Mouse (Mus musculus) intestine, embryonic 14.5 days (tissue): ENCODE measurements around the gene Dcps. TPM values are rescaled to one million over a fixed set of nuclear protein-coding genes. Genes with fewer than 3 reads are reported as not detected.

Experiments used
- ATAC-seq: fragments of 200-750 bp; cut with Nextera tagmentation; replicated peaks from 2 replicates; pipeline ENCODE4 v1.8.0; 2017; ENCODE audit warnings: low read depth, moderate number of reproducible peaks, moderate TSS enrichment, moderate library complexity; ENCODE audit not compliant: low FRiP score, low TSS enrichment
- DNase-seq: peaks from one replicate; pipeline ENCODE4 v3.0.0-alpha.2; 2018; ENCODE audit warnings: low spot score
- H3K27ac ChIP-seq: fragments of 300-500 bp; sonication (generic); 2 replicates; pipeline ENCODE4 v1.5.1; 2014; ENCODE audit warnings: low read depth, mild to moderate bottlenecking, control low read depth
- H3K27me3 ChIP-seq: fragments of 300-500 bp; sonication (generic); replicated peaks from 2 replicates; pipeline ENCODE4 v1.6.1; 2014; ENCODE audit warnings: low read length, control low read depth; ENCODE audit not compliant: control insufficient read depth, insufficient read depth
- H3K36me3 ChIP-seq: fragments of 300-500 bp; sonication (generic); 2 replicates; pipeline ENCODE4 v1.6.1; 2014; ENCODE audit warnings: low read length, control low read depth; ENCODE audit not compliant: control insufficient read depth, insufficient read depth
- H3K4me1 ChIP-seq: fragments of 300-500 bp; sonication (generic); replicated peaks from 2 replicates; pipeline ENCODE4 v1.6.1; 2014; ENCODE audit warnings: low read length, control low read depth, mixed read lengths; ENCODE audit not compliant: control insufficient read depth, insufficient read depth
- H3K4me2 ChIP-seq: fragments of 300-500 bp; sonication (generic); 2 replicates; pipeline ENCODE4 v1.6.1; 2014; ENCODE audit warnings: low read length
- H3K4me3 ChIP-seq: fragments of 300-500 bp; sonication (generic); 2 replicates; pipeline ENCODE4 v1.5.1; 2014; ENCODE audit warnings: low read depth, low read length, control low read depth, mixed read lengths
- H3K9ac ChIP-seq: fragments of 300-500 bp; sonication (generic); 2 replicates; pipeline ENCODE4 v1.6.1; 2014; ENCODE audit warnings: mild to moderate bottlenecking, low read length
- H3K9me3 ChIP-seq: fragments of 300-500 bp; sonication (generic); 2 replicates; pipeline ENCODE4 v1.6.1; 2016; ENCODE audit warnings: low read length, control low read depth; ENCODE audit not compliant: control insufficient read depth
- whole genome bisulfite sequencing: fragments of 180-500 bp; shearing (Covaris S2); extraction: QIAGEN DNeasy Blood & Tissue Kit; methylation state at CpG from one replicate; pipeline ENCODE4 v1.1.7; 2014; 5-methylcytosine and 5-hydroxymethylcytosine counted together
- polyA plus RNA-seq: library from polyadenylated mRNA; unstranded; fragments of >200 nt; fragmentation: Nextera tagmentation; extraction: Ambion mirVana; gene quantifications from 2 replicates; pipeline ENCODE4 v1.2.1, GENCODE M21; 2014

Dcps gene
- polyA plus RNA-seq, 1 experiment from 2014 or later = 85.7 TPM

DNA sequence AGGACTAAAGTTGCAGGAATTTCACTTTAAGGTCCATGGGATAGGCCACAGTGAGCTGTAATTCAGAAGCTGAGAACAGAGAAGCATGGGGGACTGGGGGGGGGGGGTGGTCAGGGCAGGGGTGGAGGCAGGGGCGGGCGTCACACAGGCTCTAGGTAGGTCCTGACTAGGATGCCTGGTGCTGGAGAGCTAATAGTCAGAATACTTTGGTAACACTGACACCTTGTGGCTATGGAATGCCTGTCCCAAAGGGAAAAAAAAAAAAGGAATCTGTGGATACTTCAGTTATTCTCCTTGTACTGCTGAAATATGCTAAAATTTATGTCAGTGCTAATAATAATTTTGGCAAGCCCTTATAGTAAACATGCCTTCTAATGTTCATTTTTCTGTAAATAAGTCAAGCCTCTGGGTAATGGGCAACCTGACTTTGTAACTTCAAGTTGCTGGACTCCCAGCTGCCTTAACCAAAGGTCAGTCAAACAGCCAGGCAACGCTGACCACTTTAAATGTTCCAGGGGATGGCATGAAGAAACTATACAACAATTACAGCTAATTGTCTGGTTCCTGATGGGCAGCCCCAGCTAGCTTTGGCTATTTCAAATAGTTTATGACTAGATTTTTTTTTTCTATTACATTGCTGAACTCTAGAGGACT lies 9.6 kb downstream of the Dcps start:
- peaks cover 20% of the 10 kb centered on the region; the same call in 1 of the 2 replicates for H3K36me3 ChIP-seq
- no peaks in the 10 kb centered on the region for H3K27me3 ChIP-seq
- ATAC-seq (0 out of 2 replicates have a peak, but pooled peaks have one; percentile 24), DNase-seq (no peak)
- no peaks in the 10 kb centered on the region for H3K9me3 ChIP-seq
- no peak overlapping the region for H3K9ac ChIP-seq
- H3K4me1 ChIP-seq = no peaks in the 10 kb centered on the region
- 24% methylated on average over 3 of the region's 3 CpGs for WGBS
- no peak overlapping the region for H3K4me3 ChIP-seq
- no peak overlapping the region for H3K4me2 ChIP-seq
- H3K27ac ChIP-seq = no peak overlapping the region

DNA sequence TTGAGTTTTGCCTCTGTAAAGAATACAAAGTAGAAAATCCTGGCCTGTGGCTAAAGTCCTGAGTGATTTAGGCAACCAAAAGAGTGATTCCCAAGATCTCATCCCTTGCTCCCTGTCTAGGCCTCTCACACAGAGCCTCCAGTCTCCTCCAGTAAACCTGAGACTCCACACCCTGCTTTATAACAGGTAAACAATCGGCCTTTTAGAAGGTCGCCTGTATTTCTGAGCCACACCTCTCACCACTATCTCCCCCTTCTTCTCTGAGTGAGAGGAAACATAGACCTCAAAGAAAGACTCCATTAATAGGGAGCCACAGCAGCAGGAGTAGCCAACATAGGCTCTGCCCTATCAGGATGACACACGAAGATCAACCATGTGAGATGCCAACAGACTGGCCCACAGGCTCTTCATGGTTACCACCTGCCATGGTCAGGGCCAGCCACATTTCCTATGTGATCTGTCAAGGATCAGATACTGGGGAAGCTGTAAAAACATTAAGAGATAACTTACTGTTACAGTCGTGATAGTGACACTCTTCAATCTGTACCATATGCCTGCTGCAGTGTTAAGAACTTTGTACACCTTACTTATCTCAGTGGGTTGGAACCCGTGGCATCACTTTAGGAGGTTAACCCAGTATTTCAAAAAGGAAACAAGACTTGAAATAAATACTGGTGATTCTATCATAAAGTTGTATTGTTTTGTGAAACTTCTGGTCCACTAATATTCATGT lies 11.6 kb downstream of the Dcps start:
- no peaks in the 10 kb centered on the region for H3K4me1 ChIP-seq
- H3K36me3 ChIP-seq = peaks cover 8% of the 10 kb centered on the region; the same call in 1 of the 2 replicates
- H3K27ac ChIP-seq = no peak overlapping the region
- no peak overlapping the region for H3K4me3 ChIP-seq
- 65% methylated on average over 5 of the region's 5 CpGs for WGBS
- no peak overlapping the region for H3K9ac ChIP-seq
- H3K9me3 ChIP-seq = no peaks in the 10 kb centered on the region
- DNase-seq (no peak), ATAC-seq (no peak)
- no peak overlapping the region for H3K4me2 ChIP-seq
- H3K27me3 ChIP-seq = no peaks in the 10 kb centered on the region

DNA sequence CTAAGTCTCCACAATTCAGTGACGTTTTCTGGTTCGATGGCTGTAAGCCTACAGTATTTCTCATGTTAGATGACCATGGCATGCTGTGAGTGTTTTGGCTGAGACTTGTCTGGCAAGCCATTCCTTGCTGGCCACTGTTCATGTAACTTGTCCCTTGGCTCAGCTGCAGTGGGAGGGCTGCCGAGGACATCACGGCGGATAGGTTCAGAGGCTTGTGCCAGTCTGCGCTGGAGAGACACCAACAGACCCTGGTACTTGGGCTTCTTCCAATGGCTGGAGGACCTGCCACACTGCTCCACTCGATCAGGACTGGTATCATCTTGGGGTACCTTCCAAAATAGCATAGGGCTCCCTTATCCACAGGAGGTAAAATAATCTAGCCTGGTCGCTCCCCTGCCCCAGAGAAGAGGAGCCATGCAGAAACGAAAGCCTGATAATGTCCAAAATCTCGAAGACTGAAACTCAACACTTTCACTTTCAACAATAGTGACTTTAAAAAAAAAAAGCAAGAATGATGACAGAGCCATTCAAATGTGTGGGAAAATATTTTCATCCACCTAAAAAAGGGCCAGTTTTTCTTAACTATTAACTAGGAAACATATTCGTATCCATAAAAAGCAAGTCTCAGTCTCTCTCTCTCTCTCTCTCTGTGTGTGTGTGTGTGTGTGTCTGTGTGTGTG lies 12.7 kb downstream of the Dcps start:
- 93% methylated on average over 11 of the region's 11 CpGs for WGBS
- H3K36me3 ChIP-seq = 0 out of 2 replicates have a peak, but pooled peaks cover 4% of the 10 kb centered on the region
- DNase-seq (no peak), ATAC-seq (no peak)
- no peak overlapping the region for H3K4me3 ChIP-seq
- H3K9ac ChIP-seq = no peak overlapping the region
- H3K4me1 ChIP-seq = no peaks in the 10 kb centered on the region
- H3K27me3 ChIP-seq = no peaks in the 10 kb centered on the region
- no peak overlapping the region for H3K4me2 ChIP-seq
- no peaks in the 10 kb centered on the region for H3K9me3 ChIP-seq
- no peak overlapping the region for H3K27ac ChIP-seq

DNA sequence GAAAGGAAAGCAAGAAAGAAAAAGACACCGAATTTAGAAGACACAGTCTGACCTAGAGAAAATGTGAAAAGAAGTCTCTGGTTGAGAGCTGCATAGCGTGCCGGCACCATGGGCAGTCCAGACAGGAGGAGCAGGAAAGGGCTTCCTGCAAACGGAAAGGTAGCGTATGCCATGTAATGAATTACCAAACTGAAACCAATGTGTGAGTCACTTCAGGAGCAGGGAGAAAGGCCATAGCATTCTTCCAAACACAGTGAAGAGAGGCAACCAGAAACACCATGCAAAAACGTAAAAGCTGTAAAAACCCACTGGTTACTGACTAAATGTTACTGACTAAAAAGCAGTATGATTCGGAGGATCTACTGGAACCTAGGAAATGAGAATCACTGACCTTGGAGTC lies 14.1 kb downstream of the Dcps start:
- no peak overlapping the region for H3K9ac ChIP-seq
- 81% methylated on average over 7 of the region's 7 CpGs for WGBS
- H3K4me2 ChIP-seq = no peak overlapping the region
- H3K4me3 ChIP-seq = no peak overlapping the region
- H3K9me3 ChIP-seq = no peaks in the 10 kb centered on the region
- H3K27ac ChIP-seq = no peak overlapping the region
- 0 out of 2 replicates have a peak, but pooled peaks cover 4% of the 10 kb centered on the region for H3K36me3 ChIP-seq
- no peaks in the 10 kb centered on the region for H3K4me1 ChIP-seq
- no peaks in the 10 kb centered on the region for H3K27me3 ChIP-seq
- no peak for DNase-seq
- no peak for ATAC-seq

DNA sequence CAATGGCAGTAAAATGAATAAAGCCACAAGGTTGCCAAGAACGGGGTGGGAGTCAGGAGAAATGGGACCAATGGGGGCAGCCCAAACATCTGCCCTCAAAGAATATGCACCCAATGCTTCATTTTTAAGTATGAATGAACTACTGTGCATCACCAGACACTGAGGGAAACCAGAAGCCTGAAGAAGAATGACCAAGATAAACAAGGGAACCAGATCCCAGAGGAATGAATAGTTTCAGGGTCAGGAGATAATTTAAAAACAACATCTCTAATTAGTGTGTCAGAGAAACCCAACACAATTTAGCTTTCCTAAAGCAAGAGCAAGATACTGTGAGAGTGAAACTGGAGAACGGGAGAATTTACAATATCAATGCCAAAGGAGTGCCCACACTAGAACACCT lies 15.2 kb downstream of the Dcps start:
- Histone ChIP-seq H3K27me3 (no peaks in the 10 kb centered on the region), H3K4me2 (no peak overlapping the region), H3K9ac (no peak overlapping the region), H3K27ac (no peak overlapping the region), H3K36me3 (0 out of 2 replicates have a peak, but pooled peaks cover 4% of the 10 kb centered on the region), H3K4me3 (no peak overlapping the region), H3K4me1 (no peaks in the 10 kb centered on the region), H3K9me3 (no peaks in the 10 kb centered on the region)
- DNase-seq = no peak
- WGBS = 33% methylated on average over 2 of the region's 2 CpGs
- no peak for ATAC-seq

DNA sequence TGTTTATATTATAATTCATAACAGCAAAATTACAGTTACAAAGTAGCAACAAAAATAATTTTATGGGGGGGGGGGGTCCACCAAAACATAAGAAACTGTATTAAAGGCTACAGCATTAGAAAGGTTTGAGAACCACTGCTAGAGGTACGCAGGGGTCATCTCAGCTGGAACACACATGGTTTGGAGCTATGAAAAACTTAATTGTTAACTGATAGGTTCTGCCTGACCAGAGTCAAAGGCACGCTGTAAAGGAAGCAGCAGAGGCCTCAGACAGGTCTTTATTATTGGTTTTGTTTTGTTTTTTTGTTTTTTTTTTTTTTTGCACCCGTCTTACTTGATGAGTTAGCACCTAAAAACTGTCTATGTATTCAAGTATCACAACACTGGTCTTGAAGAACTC lies 17.4 kb downstream of the Dcps start:
- Histone ChIP-seq H3K4me3 (no peak overlapping the region), H3K9ac (no peak overlapping the region), H3K4me1 (no peaks in the 10 kb centered on the region), H3K4me2 (no peak overlapping the region), H3K27ac (no peak overlapping the region), H3K36me3 (0 out of 2 replicates have a peak, but pooled peaks cover 4% of the 10 kb centered on the region), H3K27me3 (no peaks in the 10 kb centered on the region), H3K9me3 (no peaks in the 10 kb centered on the region)
- DNase-seq (no peak), ATAC-seq (no peak)
- 83% methylated on average over 3 of the region's 3 CpGs for WGBS

DNA sequence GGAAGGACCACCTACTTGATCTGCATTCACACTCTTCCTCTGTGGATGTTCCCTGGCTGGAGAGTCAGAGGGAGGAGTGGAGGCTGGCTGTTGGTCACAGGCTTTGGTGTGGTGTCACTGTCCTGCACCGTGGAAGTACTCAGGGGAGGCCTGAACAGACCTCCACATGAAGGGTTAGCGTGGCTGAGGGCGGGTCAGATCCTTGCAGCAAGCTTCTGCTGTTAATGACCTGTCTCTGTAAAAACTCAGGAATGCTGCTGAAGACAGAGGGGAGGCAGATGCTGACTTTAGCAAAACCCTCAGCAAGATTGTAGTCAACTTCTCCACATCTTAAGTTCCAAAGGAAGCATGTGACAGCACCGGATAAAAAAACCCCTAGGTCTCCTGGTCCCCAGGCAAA lies 19.0 kb downstream of the Dcps start:
- H3K9ac ChIP-seq = no peak overlapping the region
- no peak overlapping the region for H3K4me3 ChIP-seq
- no peaks in the 10 kb centered on the region for H3K36me3 ChIP-seq
- no peak overlapping the region for H3K27ac ChIP-seq
- DNase-seq (no peak), ATAC-seq (no peak)
- no peaks in the 10 kb centered on the region for H3K27me3 ChIP-seq
- no peak overlapping the region for H3K4me2 ChIP-seq
- no peaks in the 10 kb centered on the region for H3K4me1 ChIP-seq
- no peaks in the 10 kb centered on the region for H3K9me3 ChIP-seq
- 65% methylated on average over 4 of the region's 4 CpGs for WGBS

DNA sequence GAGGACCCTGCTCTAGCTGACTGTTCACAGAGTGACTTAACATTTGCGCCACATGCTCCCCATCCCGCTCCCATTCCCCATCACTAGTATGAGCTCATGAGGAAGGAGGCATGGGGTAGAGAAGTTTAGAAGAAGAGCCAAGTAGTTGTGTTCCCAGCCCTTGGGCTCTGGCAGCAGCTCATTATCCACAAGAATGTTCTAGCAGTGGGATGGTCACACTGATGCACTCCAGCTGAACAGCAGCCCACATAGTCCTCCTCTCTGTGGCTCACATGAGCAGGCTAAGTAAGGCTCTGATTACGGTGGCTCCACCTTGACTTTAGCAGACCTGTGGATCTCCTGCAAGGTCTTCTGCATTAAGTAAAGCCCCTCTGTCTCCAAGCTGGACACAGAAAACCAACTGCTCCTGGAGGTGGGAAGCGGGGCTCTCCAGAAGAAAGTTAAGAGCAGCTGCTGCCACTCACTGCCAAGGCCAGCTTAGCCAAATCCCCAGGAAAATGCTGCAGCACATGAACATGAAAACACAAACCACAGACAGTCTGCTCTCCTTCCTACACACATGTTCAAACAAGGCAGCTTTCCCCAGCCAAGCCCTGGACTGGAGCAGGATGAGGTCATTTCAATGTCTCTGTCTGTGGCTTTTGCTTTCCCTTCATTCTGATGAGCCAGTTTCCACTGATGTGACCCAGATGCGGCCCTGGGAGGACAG lies 19.7 kb downstream of the Dcps start:
- Histone ChIP-seq H3K4me2 (no peak overlapping the region), H3K4me1 (no peaks in the 10 kb centered on the region), H3K9ac (no peak overlapping the region), H3K36me3 (no peaks in the 10 kb centered on the region), H3K4me3 (no peak overlapping the region), H3K27ac (no peak overlapping the region), H3K9me3 (no peaks in the 10 kb centered on the region), H3K27me3 (no peaks in the 10 kb centered on the region)
- DNase-seq (no peak), ATAC-seq (no peak)
- WGBS = 87% methylated on average over 5 of the region's 5 CpGs
